Mouse (Mus musculus) embryonic fibroblast, embryonic 13.5 days (primary cell): ENCODE measurements at regions not wholly inside any gene's neighbourhood (a gene's known extent, or its start where the extent isn't known, plus 50 kb on each side); places are given as distances from the start of the nearest gene placed in this dataset.

Experiments used
- CTCF ChIP-seq: IDR thresholded peaks from 2 replicates; pipeline ENCODE4 v1.5.1; 2011; ENCODE audit warnings: mild to moderate bottlenecking, control low read depth, low read length, moderate library complexity, borderline replicate concordance; ENCODE audit not compliant: insufficient read depth
- POLR2A ChIP-seq: IDR thresholded peaks from 2 replicates; pipeline ENCODE4 v1.6.1; 2011; ENCODE audit warnings: low read depth, mild to moderate bottlenecking, control low read depth, low read length, moderate library complexity

DNA sequence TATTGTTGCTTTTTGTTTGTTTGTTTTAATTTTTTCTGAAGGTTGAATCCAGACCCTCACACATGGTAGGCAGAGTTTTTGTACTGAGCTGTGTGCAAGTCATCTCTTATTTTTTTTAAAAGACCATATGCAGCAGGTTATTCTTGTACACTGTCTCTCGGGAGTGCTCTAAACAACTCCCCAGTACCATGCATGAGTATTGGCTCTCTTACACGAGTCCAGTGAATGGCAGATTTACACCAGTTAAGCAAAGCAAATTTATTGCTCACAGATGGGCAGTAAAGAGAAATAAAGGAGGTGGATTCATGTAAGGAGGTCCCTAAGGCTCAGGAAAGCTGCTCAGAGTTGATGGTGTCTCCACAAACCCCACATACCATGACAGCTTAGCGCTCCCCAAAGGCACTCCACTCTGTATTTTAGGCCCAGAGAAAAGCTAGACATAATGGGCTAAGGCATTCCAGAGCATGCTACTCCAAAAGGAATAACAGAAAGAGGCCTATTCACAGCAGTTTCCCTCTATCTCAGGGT is 216.9 kb upstream of the Arrdc3 start:
- TF ChIP-seq CTCF (no peak), POLR2A (no peak)
